Mouse (Mus musculus): ENCODE data around the gene Nrl.

DNA sequence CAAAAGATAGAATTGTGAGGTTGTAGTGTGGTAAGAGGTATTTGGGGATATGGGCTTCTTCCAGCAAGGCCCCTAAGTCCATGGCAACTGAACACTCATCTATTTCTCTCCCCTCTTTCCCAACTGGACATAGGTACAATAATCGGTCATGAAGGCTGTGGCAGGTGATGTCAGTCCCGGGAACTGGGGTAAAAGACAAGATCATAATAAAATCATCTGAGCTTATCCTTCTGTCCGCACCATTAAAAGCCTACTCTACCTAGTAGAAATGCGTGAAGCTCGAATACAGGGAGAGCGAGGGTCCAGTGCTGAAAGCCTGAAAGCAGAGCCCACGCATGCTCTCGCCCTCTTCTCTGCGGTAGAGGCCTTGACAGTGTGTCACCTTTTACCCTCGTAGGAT is 45.2 kb downstream of the Nrl start:
- no peak for TF ChIP-seq POLR2A (IDR thresholded peaks at IDR 0.05; ENCODE audit: borderline replicate concordance, extremely low read depth, low read depth, low read length)
- TF ChIP-seq CTCF (IDR thresholded peaks at IDR 0.05; ENCODE audit: insufficient read depth, low read length) = no peak
